Mouse (Mus musculus) liver, adult 2 months (tissue): ENCODE measurements at regions not wholly inside any gene's neighbourhood (a gene's known extent, or its start where the extent isn't known, plus 50 kb on each side); places are given as distances from the start of the nearest gene placed in this dataset.

ENCODE experiments used
- CTCF ChIP-seq: fragments of 200-500 bp; IDR thresholded peaks from 2 replicates; pipeline ENCODE4 v1.5.1; 2011; ENCODE audit warnings: low read depth, low read length, control low read depth
- POLR2A ChIP-seq: fragments of 200-500 bp; IDR thresholded peaks from 2 replicates; pipeline ENCODE4 v1.6.1; 2011; ENCODE audit warnings: low read length, control low read depth; ENCODE audit not compliant: insufficient read depth; ENCODE audit errors: extremely low read depth

DNA sequence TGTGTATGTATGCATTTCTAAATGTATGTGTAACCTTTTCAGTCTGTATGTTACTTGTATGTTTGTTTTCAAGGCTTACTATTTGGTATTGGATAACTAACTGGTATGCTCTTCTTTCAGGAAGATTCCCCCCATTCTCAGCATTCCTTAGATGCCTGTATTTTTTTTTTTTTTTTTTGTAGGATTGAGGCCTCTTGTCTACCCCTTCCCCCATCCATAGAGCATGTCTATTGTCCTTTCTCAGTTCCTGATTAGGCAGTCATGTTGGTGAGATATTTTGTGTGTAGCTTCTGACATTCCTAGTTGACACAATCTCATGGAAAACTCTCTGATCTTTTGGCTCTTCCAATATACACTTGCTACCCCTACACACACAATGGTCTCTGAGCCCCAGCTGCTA, 262.8 kb upstream of the Tbc1d2b start:
- TF ChIP-seq CTCF (no peak), POLR2A (no peak)
